Mouse (Mus musculus): ENCODE data around the gene Borcs5.

Gene Borcs5

GRCm38 (mm10) chr6:134639210-134639609 is at the start of gene Borcs5:
Gene Borcs5, plus strand, starts transcription at chr6:134639510.
- DNase-seq (ENCODE audit: low spot score): no peak

GRCm38 (mm10) chr6:134591614-134592013 is 47.7 kb upstream of the Borcs5 start:
- DNase-seq (ENCODE audit: low spot score): no peak

GRCm38 (mm10) chr6:134594569-134595442 is 44.5 kb upstream of the Borcs5 start:
- no peak for DNase-seq (ENCODE audit: low spot score)

- no peak for DNase-seq (ENCODE audit: low spot score)
These were observed 41.6 kb upstream of the Borcs5 start for GRCm38 (mm10) chr6:134597651-134598229.

- DNase-seq (ENCODE audit: low spot score): no peak
These were observed 40.1 kb upstream of the Borcs5 start for GRCm38 (mm10) chr6:134599239-134599638.

- DNase-seq (ENCODE audit: low spot score): peak; percentile 70
These were observed 38.2 kb upstream of the Borcs5 start for GRCm38 (mm10) chr6:134601130-134601529.

GRCm38 (mm10) chr6:134601766-134602165 is 37.5 kb upstream of the Borcs5 start:
- peak; percentile 97 for DNase-seq (ENCODE audit: low spot score)

GRCm38 (mm10) chr6:134602371-134603003 is 36.8 kb upstream of the Borcs5 start:
- DNase-seq (ENCODE audit: low spot score): peak; percentile 97

GRCm38 (mm10) chr6:134605196-134605595 is 34.1 kb upstream of the Borcs5 start:
- DNase-seq (ENCODE audit: low spot score): no peak

- peak; percentile 42 for DNase-seq (ENCODE audit: low spot score)
These were observed 32.8 kb upstream of the Borcs5 start for GRCm38 (mm10) chr6:134606540-134606939.

GRCm38 (mm10) chr6:134606949-134607746 is 32.2 kb upstream of the Borcs5 start:
- peak; percentile 85 for DNase-seq (ENCODE audit: low spot score)

GRCm38 (mm10) chr6:134610380-134610779 is 28.9 kb upstream of the Borcs5 start:
- no peak for DNase-seq (ENCODE audit: low spot score)

GRCm38 (mm10) chr6:134611896-134612295 is 27.4 kb upstream of the Borcs5 start:
- DNase-seq (ENCODE audit: low spot score): no peak

GRCm38 (mm10) chr6:134614322-134614721 is 25.0 kb upstream of the Borcs5 start:
- DNase-seq (ENCODE audit: low spot score): no peak

- DNase-seq (ENCODE audit: low spot score): peak; percentile 96
These were observed 24.3 kb upstream of the Borcs5 start for GRCm38 (mm10) chr6:134614723-134615648.

GRCm38 (mm10) chr6:134617589-134617988 is 21.7 kb upstream of the Borcs5 start:
- DNase-seq (ENCODE audit: low spot score): no peak

GRCm38 (mm10) chr6:134620129-134620528 is 19.2 kb upstream of the Borcs5 start:
- no peak for DNase-seq (ENCODE audit: low spot score)

GRCm38 (mm10) chr6:134620846-134621551 is 18.3 kb upstream of the Borcs5 start:
- DNase-seq (ENCODE audit: low spot score): no peak

GRCm38 (mm10) chr6:134621552-134621949 is 17.8 kb upstream of the Borcs5 start:
- no peak for DNase-seq (ENCODE audit: low spot score)

- DNase-seq (ENCODE audit: low spot score): no peak
These were observed 13.9 kb upstream of the Borcs5 start for GRCm38 (mm10) chr6:134625431-134625830.

Data from adipocyte (in vitro differentiated cells).